Mouse (Mus musculus): ENCODE data around the gene Fam71e1.

GRCm38 (mm10) chr7:44492166-44492826, 4.1 kb upstream of the Fam71e1 start:
- TF ChIP-seq POLR2A (IDR thresholded peaks at IDR 0.05; ENCODE audit: borderline replicate concordance, extremely low read depth, low read depth, low read length) (no peak), CTCF (IDR thresholded peaks at IDR 0.05; ENCODE audit: insufficient read depth, low read length) (no peak)
